Mouse (Mus musculus) brain, embryonic 14.5 days (tissue): ENCODE measurements around the gene Tbck. TPM values are rescaled to one million over a fixed set of nuclear protein-coding genes. Genes with fewer than 3 reads are reported as not detected.

Source experiments
- DNase-seq: peaks from one replicate; pipeline ENCODE4 v3.0.0-alpha.2; 2011; ENCODE audit warnings: low read depth
- CTCF ChIP-seq: fragments of 200-500 bp; IDR thresholded peaks from 2 replicates; pipeline ENCODE4 v1.5.1; 2012; ENCODE audit warnings: inconsistent platforms, mild to moderate bottlenecking, moderate library complexity, borderline replicate concordance; ENCODE audit not compliant: insufficient read depth, insufficient read length; ENCODE audit errors: extremely low read depth
- POLR2A ChIP-seq: fragments of 200-500 bp; IDR thresholded peaks from 2 replicates; pipeline ENCODE4 v1.6.1; 2012; ENCODE audit warnings: mild to moderate bottlenecking, inconsistent platforms, borderline replicate concordance; ENCODE audit not compliant: poor library complexity, insufficient read depth, insufficient read length, severe bottlenecking; ENCODE audit errors: extremely low read depth
- polyA plus RNA-seq: library from polyadenylated mRNA; depleted of rRNA; stranded (reverse); fragments of >200 nt; gene quantifications from 2 replicates; pipeline ENCODE4 v1.2.3, GENCODE M21; 2012

The Tbck gene
- polyA plus RNA-seq, 1 experiment, result 13.4 TPM

GRCm38 (mm10) chr3:132706977-132707376, 23.0 kb downstream of the Tbck start:
- TF ChIP-seq CTCF (no peak), POLR2A (no peak)

GRCm38 (mm10) chr3:132713913-132714312, 30.0 kb downstream of the Tbck start:
- TF ChIP-seq POLR2A (no peak), CTCF (no peak)
- no peak for DNase-seq

More at GRCm38 (mm10) chr3:132706977-132707376, 23.0 kb downstream of the Tbck start:
- no peak for DNase-seq

GRCm38 (mm10) chr3:132717316-132717715, 33.4 kb downstream of the Tbck start:
- no peak for TF ChIP-seq CTCF
- DNase-seq, result no peak

- DNase-seq, result no peak
- TF ChIP-seq POLR2A (no peak), CTCF (no peak)
These were observed 40.4 kb downstream of the Tbck start for GRCm38 (mm10) chr3:132724326-132724725.

GRCm38 (mm10) chr3:132744287-132745146, 60.6 kb downstream of the Tbck start:
- no peak for TF ChIP-seq CTCF
- TF ChIP-seq POLR2A, result no peak

GRCm38 (mm10) chr3:132747036-132747435, 63.1 kb downstream of the Tbck start:
- TF ChIP-seq CTCF (peak; percentile 81; the same call in 1 of the 2 replicates), POLR2A (no peak)
- peak; percentile 91 for DNase-seq

More at GRCm38 (mm10) chr3:132744287-132745146, 60.6 kb downstream of the Tbck start:
- DNase-seq, result peak; percentile 89

GRCm38 (mm10) chr3:132747766-132748165, 63.8 kb downstream of the Tbck start:
- DNase-seq, result no peak

GRCm38 (mm10) chr3:132748750-132749149, 64.8 kb downstream of the Tbck start:
- no peak for DNase-seq
- TF ChIP-seq POLR2A (no peak), CTCF (no peak)

More at GRCm38 (mm10) chr3:132747766-132748165, 63.8 kb downstream of the Tbck start:
- TF ChIP-seq CTCF, result no peak
- TF ChIP-seq POLR2A, result no peak

GRCm38 (mm10) chr3:132752772-132753171, 68.8 kb downstream of the Tbck start:
- no peak for TF ChIP-seq POLR2A
- no peak for TF ChIP-seq CTCF
- DNase-seq, result no peak

- TF ChIP-seq CTCF, result no peak
- TF ChIP-seq POLR2A, result no peak
These were observed 72.3 kb downstream of the Tbck start for GRCm38 (mm10) chr3:132756274-132756673.

GRCm38 (mm10) chr3:132766033-132766726, 82.2 kb downstream of the Tbck start:
- TF ChIP-seq CTCF (no peak), POLR2A (no peak)
- peak; percentile 65 for DNase-seq

More at GRCm38 (mm10) chr3:132756274-132756673, 72.3 kb downstream of the Tbck start:
- no peak for DNase-seq

- peak; percentile 18 for DNase-seq
- TF ChIP-seq CTCF (no peak), POLR2A (no peak)
These were observed 88.1 kb downstream of the Tbck start for GRCm38 (mm10) chr3:132772054-132772453.

- TF ChIP-seq POLR2A, result no peak
- TF ChIP-seq CTCF, result no peak
- DNase-seq, result no peak
These were observed 92.7 kb downstream of the Tbck start for GRCm38 (mm10) chr3:132776686-132777085.
